Mouse (Mus musculus): ENCODE measurements around the gene Ttyh3.

Gene Ttyh3

GRCm38 (mm10) chr5:140651231-140651630, 2.4 kb upstream of the Ttyh3 start:
- no peak for DNase-seq

- no peak for DNase-seq
These were observed 1.1 kb upstream of the Ttyh3 start for GRCm38 (mm10) chr5:140649881-140650414.

DNA sequence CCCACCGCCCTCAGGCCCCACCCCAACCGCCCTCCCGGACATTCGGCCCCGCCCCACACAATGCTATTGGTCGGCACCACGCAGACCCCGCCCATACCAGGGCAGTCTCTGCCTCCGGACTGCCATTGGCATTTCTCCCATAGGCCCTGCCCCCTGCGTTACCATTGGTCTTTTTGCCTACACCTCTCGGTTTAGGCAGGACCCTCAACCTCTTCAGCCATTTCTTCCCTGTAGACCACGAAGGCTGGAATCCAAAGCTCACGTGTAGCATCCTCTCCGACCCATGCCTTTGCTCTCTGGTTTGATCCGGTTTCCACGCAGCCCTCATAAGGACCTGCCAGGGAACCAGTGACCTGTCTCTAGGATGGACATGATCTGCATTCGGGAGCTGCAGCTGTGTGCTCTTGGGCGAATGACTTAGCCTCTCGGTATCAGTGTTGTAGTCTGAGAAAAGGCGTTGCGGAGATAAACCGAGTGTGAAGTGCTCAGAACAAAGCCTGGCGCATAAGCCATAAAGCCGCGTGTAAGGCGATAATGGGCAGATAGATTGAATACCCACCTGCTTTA, 353 bp upstream of the Ttyh3 start:
- DNase-seq, result peak; percentile 98

- DNase-seq, result peak; percentile 60 to 65
These were observed 861 bp downstream of the Ttyh3 start for GRCm38 (mm10) chr5:140647821-140648518.

DNA sequence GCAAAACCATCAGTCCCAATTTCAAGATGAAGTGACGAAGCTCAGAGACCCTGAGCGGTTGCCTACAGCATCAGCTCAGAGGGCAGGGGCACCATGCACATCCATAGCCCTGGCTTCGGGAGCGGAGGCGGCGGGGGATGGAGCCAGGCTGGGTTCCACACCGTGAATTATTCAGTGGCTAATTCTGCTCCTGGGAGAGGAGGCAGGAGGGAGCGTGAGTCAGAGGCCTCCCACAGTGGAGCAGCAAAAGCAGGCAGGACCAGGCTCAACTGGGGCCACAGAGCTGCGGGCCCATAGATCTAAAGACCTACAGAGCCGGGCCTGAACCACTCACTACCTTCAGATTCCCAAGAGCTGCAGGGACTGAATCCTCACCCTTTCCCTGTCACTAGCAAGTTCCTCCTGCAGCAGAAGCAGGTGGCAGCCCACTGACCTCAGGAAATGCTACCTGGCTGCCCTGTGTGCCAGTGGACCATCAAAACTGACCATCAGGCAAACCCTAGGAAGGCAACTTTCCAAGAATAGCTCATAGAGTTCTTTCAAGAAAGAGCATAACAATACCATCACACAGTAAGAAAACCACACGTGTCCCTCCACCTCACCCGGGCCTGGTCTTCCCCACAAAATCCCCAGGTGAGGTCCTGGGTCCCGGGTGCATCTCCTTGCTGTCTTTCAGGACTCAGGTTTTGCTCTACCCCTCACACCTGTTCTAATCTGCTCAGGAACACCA, 1.6 kb downstream of the Ttyh3 start:
- DNase-seq, result peak in 1 of 2 experiments; percentile 11

GRCm38 (mm10) chr5:140646171-140646570, 2.7 kb downstream of the Ttyh3 start:
- DNase-seq, result peak in 1 of 2 experiments; percentile 3

DNA sequence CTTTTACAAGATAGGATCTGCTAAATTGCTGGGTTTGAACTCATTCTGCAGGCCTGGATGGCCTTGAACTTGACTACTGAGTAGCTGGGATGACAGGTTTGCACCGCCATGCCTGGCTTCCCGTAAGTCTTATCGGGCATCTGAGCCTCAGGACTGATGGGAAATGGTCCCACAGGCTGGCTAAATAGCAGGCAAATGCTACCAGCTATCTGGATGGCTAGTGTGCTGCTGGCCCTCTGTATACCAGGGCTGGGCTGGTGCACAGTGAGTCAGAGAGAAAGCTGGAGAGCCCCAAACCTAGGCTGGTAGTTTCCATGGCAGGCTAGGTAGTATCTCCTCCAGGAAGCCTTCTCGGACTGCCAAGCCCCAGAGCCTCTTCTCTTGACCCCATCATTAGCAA, 3.4 kb downstream of the Ttyh3 start:
- peak in 1 of 2 experiments; percentile 4 for DNase-seq

- DNase-seq, result peak in 1 of 2 experiments; percentile 12
These were observed 4.1 kb downstream of the Ttyh3 start for GRCm38 (mm10) chr5:140644702-140645201.

- peak in 1 of 2 experiments; percentile 23 for DNase-seq
These were observed 4.6 kb downstream of the Ttyh3 start for GRCm38 (mm10) chr5:140644263-140644662.

DNA sequence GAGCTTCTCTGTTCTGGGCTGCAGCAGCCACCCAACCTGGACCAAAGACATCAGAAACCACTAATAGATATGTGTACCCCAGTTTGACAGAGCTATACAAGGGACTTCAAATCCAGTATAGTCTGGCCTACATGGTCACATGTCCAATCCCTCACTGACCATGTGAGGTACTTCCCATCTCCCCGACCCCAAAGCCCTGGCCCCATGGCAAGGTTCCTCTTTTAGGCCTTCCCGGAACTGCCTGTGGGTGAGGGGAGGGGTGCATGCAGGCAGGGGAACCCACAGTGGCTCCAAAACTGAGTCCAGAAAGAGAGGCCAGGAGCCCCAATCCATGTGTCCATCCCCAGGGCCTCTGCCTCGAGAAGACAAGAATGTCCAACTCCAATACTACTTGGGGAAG, 6.8 kb downstream of the Ttyh3 start:
- DNase-seq, result peak in 1 of 2 experiments; percentile 24

- peak in 1 of 2 experiments; percentile 12 for DNase-seq
These were observed 7.4 kb downstream of the Ttyh3 start for GRCm38 (mm10) chr5:140641254-140641928.

DNA sequence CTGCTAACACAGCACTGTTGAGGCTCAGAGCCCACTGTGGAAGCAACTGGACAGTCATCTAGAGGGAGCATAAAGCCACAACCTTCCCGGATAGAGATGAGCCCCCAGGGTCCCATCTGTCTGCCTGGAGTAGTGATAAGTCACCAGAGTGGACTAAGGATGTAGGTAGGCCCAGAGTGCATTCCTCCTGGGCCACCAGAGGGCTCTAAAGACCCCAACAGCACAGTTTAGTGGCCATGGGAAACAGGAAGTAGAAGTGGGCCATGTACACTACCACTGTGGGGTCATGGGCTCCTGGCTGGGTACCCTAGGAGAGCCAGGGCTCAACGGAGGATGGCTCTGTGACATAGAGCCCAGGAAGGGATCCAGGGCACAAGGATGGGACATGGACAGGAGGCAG, 8.0 kb downstream of the Ttyh3 start:
- peak in 1 of 2 experiments; percentile 12 for DNase-seq

DNA sequence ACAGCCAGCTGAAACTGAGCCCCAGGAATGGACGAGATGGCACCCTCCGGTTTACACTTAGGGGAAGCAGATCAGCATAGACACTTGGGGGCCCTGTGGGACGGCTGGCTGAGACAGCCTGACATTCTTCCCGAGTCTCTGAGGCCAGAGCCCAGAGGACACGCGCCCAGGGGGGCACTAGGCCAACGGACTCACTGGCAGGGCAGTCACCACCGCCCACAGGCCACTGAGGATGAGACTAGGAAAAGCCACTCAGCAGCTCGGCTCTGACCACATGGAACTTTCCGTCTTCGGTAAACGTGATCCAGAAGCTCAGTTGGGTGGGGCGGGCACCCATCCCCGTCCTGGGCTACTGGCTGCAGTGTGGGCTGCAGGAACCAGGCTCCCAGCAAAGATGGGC, 9.0 kb downstream of the Ttyh3 start:
- peak in 1 of 2 experiments; percentile 8 for DNase-seq

- no peak for DNase-seq
These were observed 9.5 kb downstream of the Ttyh3 start for GRCm38 (mm10) chr5:140639312-140639711.

- DNase-seq, result peak in 1 of 2 experiments; percentile 9
These were observed 10.3 kb downstream of the Ttyh3 start for GRCm38 (mm10) chr5:140638484-140638883.

GRCm38 (mm10) chr5:140637989-140638388, 10.8 kb downstream of the Ttyh3 start:
- DNase-seq, result peak in 1 of 2 experiments; percentile 9

GRCm38 (mm10) chr5:140637058-140637410, 11.8 kb downstream of the Ttyh3 start:
- no peak for DNase-seq

DNA sequence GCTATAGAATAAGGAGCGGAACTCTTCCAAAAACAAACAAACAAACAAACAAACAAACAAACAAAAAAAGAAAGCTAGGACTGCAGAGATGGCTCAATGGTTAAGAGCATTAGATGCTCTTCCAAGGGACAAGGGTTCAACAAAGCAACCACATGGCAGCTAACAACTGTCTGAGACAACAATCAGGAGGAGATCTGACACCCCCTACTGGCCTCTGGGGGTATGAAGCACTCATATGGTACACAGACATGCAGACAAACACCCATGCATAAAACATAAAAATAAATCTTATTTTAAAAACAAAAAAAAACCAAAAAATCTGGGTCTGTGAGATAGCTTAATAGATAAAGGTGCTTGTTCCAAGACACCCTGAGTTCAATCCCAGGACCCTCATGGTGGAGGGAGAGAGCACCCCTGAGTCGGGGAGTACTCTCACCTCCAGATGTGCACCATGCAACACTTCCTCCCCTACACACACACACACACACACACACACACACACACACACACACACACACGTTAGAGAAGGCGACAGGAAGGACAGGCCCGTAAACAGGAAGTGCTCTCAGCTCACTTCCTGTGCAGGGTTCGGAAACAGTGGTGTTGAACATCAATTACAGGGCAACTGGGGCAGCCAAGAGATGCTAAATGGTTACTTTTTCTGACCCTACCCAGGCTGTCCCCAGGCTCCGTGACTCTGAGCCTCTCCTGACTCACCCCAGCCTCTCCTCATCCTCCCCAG, 12.3 kb downstream of the Ttyh3 start:
- DNase-seq, result peak; percentile 35 to 57

GRCm38 (mm10) chr5:140634798-140635722, 13.8 kb downstream of the Ttyh3 start:
- peak in 1 of 2 experiments; percentile 10 for DNase-seq

- peak in 1 of 2 experiments; percentile 3 for DNase-seq
These were observed 15.4 kb downstream of the Ttyh3 start for GRCm38 (mm10) chr5:140633432-140633831.

DNA sequence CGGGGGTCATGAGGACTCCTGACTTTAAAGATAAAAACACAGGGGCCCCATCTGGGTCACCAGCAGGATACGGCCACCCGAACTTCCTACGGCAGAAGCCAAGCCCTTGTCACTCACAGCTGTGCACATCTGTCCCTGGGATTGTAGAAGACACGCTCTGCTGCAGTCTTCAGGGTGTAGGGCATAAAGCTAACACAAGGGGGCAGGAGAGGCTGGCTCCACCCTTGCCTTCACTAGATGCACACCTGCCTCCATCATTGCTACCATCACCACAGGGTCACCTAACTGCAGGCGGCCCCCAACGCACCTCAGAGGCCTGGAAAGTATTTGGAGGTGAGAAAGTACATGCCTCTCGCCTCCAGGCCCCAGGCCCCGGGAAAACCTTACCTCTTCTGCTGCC, 19.8 kb downstream of the Ttyh3 start:
- peak in 1 of 2 experiments; percentile 35 for DNase-seq
